8 mouse cellular contexts compared by ENCODE assay signal in the genomic region with DNA sequence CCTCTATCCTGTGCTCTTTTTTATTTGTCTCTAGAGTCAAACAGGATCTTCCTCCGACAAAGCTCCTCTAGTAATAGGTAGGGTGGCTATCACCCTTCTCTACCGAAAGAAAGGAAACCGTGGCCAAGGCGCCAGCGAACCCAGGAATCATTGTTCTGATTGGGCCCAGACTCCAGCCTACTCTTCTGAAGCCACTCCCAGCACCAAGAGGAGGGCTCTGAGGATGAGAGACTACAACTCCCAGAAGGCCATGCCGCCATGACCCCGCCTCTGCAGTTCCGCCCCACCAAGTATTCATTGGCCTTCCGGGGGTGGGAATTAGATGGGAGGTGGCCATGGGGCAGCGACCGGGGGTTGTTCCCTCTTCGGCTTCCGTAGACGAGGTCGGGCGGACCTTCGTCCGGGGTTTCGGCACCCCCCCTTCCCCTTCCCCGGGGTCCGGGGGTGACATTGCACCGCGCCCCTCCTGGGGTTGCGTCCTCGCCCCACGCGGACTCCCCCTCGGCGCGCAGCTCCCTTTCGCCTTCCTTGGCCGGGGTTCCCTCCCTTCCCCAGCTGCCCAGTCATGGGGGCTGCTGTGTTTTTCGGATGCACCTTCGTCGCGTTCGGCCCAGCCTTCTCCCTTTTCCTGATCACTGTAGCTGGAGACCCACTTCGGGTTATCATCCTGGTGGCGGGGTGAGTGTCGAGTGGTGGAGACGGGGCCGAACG. TPM values are rescaled to one million over a fixed set of nuclear protein-coding genes. Genes with fewer than 3 reads are reported as not detected.
A peak's percentile ranks its signal among the peaks of the same experiment; 100 is the strongest.
DNase-seq lines count a peak whose midpoint lies in the region; ATAC-seq lines count a peak whose summit lies in the region.
"Not testable (repeated sequence)": the region's sequence is repeated elsewhere in the genome, so short reads cannot be mapped to it uniquely, and the experiment has no call there.

A gene (plus strand): TSS at position 364 of the 711 bp plus-strand sequence.

- H3K9me3 ChIP-seq in hindbrain, embryonic 12.5 days (replicated peaks) = not testable (repeated sequence)

- under 1% methylated on average over 29 of the region's 43 CpGs for WGBS in hindbrain, embryonic 12.5 days

- H3K9ac ChIP-seq in hindbrain, embryonic 12.5 days = peak within 1 kb of the TSS; percentile 80

- H3K27ac ChIP-seq in hindbrain, embryonic 12.5 days = peak within 1 kb of the TSS; percentile 60

- not testable (repeated sequence) for H3K27me3 ChIP-seq in hindbrain, embryonic 12.5 days

- peaks cover 28% of the 10 kb centered on the region for H3K4me1 ChIP-seq in hindbrain, embryonic 12.5 days

- peak; percentile 97 for ATAC-seq in hindbrain, embryonic 12.5 days (ENCODE audit: low FRiP score)

- H3K36me3 ChIP-seq in hindbrain, embryonic 12.5 days = not testable (repeated sequence)

- H3K4me3 ChIP-seq in hindbrain, embryonic 12.5 days = peak within 1 kb of the TSS; percentile 70

- peak; percentile 99 for DNase-seq in Muller cell, postnatal 12 days (ENCODE audit: inconsistent ontology term)
- DNase-seq in cerebellum, adult 9-11 months = peak; percentile 99
- peak; percentile 95 for DNase-seq in frontal cortex, postnatal 10 days (ENCODE audit: low spot score in 2 of 2)
- DNase-seq in layer of hippocampus, postnatal 25 days (ENCODE audit: extremely low spot score in 1 of 2, low spot score in 1 of 2) = peak; percentile 77 to 81
- DNase-seq in lung, postnatal 25 days (ENCODE audit: low spot score) = peak; percentile 99
- DNase-seq in retina, embryonic 14.5 days (ENCODE audit: low spot score) = peak; percentile 97
- DNase-seq in thymus, postnatal 4 days = peak; percentile 92

- H3K4me2 ChIP-seq in hindbrain, embryonic 12.5 days (replicated peaks) = peak within 1 kb of the TSS; percentile 85

RNA-seq across cellular contexts. Expression of the gene that starts here (rescaled TPM):
- polyA plus RNA-seq in hindbrain, embryonic 12.5 days (2016; fragmentation: Nextera tagmentation; extraction: Ambion mirVana) = 32.4 and 36.8 TPM in 2 replicates
- 10 to 100 TPM; 71.6 to 76.2 TPM for total RNA-seq in layer of hippocampus, postnatal 25 days (2021)

Comparison
In these comparisons a context has a peak if more than half of its experiments do, and no peak if none do; other contexts are left out.
1. Peak in every context shown above with its lines: DNase-seq, ATAC-seq, H3K4me3 ChIP-seq and H3K27ac ChIP-seq.